Mouse (Mus musculus) E14TG2a.4 (cell line): ENCODE results near the gene Tmem243.
A peak's percentile ranks its signal among the peaks of the same experiment; 100 is the strongest.

ENCODE experiments used
- H3K27me3 ChIP-seq: 2 replicates; pipeline ENCODE4 v1.6.1; 2014; ENCODE audit warnings: low read length, control low read depth; ENCODE audit not compliant: insufficient read depth
- H3K36me3 ChIP-seq: 2 replicates; pipeline ENCODE4 v1.6.1; 2014; ENCODE audit warnings: low read length, control low read depth; ENCODE audit not compliant: insufficient read depth
- H3K4me1 ChIP-seq: replicated peaks from 2 replicates; pipeline ENCODE4 v1.6.1; 2014; ENCODE audit warnings: low read depth, low read length, control low read depth
- H3K4me3 ChIP-seq: replicated peaks from 2 replicates; pipeline ENCODE4 v1.5.1; 2014; ENCODE audit warnings: mild to moderate bottlenecking, low read length
- H3K9me3 ChIP-seq: 2 replicates; pipeline ENCODE4 v1.6.1; 2014; ENCODE audit warnings: low read length, control low read depth
- CTCF ChIP-seq: conservative IDR thresholded peaks from 2 replicates; pipeline ENCODE4 v1.5.1; 2014; ENCODE audit warnings: low read length
- NANOG ChIP-seq: IDR thresholded peaks from 2 replicates; pipeline ENCODE4 v1.6.1; 2014; ENCODE audit warnings: borderline replicate concordance, low read length, mixed read lengths
- POU5F1 ChIP-seq: IDR thresholded peaks from 2 replicates; pipeline ENCODE4 v1.6.1; 2014; ENCODE audit warnings: low read length, borderline replicate concordance

Gene Tmem243

GRCm38 (mm10) chr5:9102696-9103095 lies 2.2 kb downstream of the Tmem243 start:
- Histone ChIP-seq H3K36me3 (no peaks in the 10 kb centered on the region), H3K4me3 (no peak overlapping the region), H3K27me3 (peaks cover 43% of the 10 kb centered on the region), H3K9me3 (peaks cover 15% of the 10 kb centered on the region), H3K4me1 (peaks cover 15% of the 10 kb centered on the region)
- TF ChIP-seq POU5F1 (no peak), CTCF (no peak), NANOG (no peak)

DNA sequence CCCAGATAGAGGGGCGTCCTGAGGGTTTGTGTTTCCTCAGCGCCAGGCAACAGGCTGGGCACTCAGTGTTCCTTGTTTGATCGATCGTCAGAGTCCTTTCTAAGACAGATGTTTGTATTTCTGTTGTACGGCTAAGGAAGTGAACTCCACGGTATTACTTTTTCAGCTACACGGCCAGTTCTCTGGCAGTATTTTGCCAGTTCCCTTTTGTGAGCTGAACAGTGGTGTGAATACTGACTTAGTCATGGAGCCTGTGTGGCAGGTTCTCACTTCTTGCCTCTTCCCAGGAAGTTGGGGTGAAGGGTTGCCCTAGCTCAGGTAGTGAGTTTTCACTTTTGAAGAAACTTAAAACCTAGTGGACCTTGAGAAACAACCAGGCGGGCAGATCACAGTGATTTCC lies 3.5 kb downstream of the Tmem243 start:
- Histone ChIP-seq H3K36me3 (no peaks in the 10 kb centered on the region), H3K4me1 (peaks cover 15% of the 10 kb centered on the region), H3K4me3 (no peak overlapping the region), H3K27me3 (peaks cover 40% of the 10 kb centered on the region), H3K9me3 (0 out of 2 replicates have a peak, but pooled peaks cover 2% of the 10 kb centered on the region)
- TF ChIP-seq NANOG (no peak), POU5F1 (no peak)

- H3K27me3 ChIP-seq: peaks cover 25% of the 10 kb centered on the region
- no peaks in the 10 kb centered on the region for H3K36me3 ChIP-seq
- H3K9me3 ChIP-seq: no peaks in the 10 kb centered on the region
- no peak overlapping the region for H3K4me3 ChIP-seq
- H3K4me1 ChIP-seq: peaks cover 8% of the 10 kb centered on the region
- TF ChIP-seq POU5F1 (no peak), CTCF (no peak), NANOG (no peak)
These were observed 6.3 kb downstream of the Tmem243 start for GRCm38 (mm10) chr5:9106806-9107205.

- H3K4me1 ChIP-seq: peaks cover 5% of the 10 kb centered on the region
- no peaks in the 10 kb centered on the region for H3K36me3 ChIP-seq
- no peak overlapping the region for H3K4me3 ChIP-seq
- TF ChIP-seq POU5F1 (no peak), CTCF (no peak), NANOG (no peak)
- no peaks in the 10 kb centered on the region for H3K9me3 ChIP-seq
- H3K27me3 ChIP-seq: peaks cover 18% of the 10 kb centered on the region
These were observed 7.0 kb downstream of the Tmem243 start for GRCm38 (mm10) chr5:9107296-9108089.

DNA sequence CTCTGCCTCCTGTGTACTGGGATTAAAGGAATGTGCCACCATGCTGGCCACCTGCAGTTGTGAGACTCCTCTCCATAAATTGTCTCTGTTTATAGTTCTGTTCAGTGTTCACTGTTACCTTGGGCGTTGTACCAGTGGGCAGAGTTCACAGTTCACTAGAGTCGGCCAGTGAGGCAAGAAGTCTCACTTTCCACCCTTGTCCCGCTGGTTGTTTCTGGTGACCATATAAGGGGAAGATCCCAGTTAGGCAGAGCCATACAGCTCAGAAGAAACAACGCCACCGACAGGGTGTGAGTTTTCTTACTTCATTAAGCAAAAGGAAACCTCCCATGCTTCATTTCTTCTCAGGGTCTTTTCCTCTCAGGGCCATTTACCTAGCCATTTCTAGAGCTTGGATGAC lies 8.0 kb downstream of the Tmem243 start:
- TF ChIP-seq CTCF (no peak), NANOG (no peak), POU5F1 (no peak)
- H3K4me3 ChIP-seq: no peak overlapping the region
- no peaks in the 10 kb centered on the region for H3K36me3 ChIP-seq
- H3K9me3 ChIP-seq: no peaks in the 10 kb centered on the region
- peaks cover 5% of the 10 kb centered on the region for H3K4me1 ChIP-seq
- peaks cover 11% of the 10 kb centered on the region; the same call in 1 of the 2 replicates for H3K27me3 ChIP-seq

DNA sequence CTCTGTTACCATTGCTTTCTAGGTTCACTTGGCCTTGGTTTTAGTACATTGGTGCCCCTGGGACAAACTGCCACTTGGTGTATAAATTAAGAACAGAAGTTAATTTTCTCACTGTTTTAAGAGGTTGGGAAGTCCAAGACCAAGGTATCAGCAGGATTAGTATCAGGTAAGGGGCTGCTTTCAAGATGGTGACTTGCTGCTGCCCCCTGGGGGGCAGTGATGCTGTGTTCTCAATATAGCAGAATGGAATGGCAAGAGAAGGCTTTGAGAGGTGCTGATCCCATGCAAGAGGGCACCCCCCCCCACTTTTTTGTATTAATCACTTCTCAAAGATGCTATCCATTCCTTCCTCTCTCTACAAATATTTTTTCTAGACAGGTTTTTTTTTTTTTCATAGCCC lies 9.1 kb downstream of the Tmem243 start:
- no peaks in the 10 kb centered on the region for H3K9me3 ChIP-seq
- H3K4me3 ChIP-seq: no peak overlapping the region
- peaks cover 5% of the 10 kb centered on the region for H3K4me1 ChIP-seq
- TF ChIP-seq CTCF: no peak
- TF ChIP-seq POU5F1: no peak
- no peak for TF ChIP-seq NANOG
- peaks cover 2% of the 10 kb centered on the region; the same call in 1 of the 2 replicates for H3K27me3 ChIP-seq
- H3K36me3 ChIP-seq: peaks cover 5% of the 10 kb centered on the region; the same call in 1 of the 2 replicates

DNA sequence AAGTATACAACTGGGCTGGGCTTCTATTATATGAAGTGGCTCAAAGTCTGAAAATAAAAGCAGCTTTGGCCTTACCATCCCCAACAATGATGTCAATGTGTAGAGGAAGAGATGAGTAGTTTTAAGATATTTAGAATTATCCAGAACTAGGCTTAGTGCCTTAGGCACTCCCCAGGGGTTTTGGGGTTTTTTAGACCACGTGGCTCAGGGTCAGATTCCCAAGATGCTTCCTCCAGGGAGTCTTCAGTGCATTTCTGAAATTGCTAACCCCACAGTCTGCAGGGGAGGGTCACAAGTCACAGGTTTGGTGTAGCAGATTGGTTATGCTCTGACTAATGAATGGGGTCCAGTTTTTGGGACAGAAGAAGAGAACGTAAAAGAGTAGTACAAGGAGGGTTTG lies 10.8 kb downstream of the Tmem243 start:
- Histone ChIP-seq H3K4me1 (peaks cover 5% of the 10 kb centered on the region), H3K36me3 (peaks cover 22% of the 10 kb centered on the region), H3K9me3 (no peaks in the 10 kb centered on the region), H3K4me3 (no peak overlapping the region), H3K27me3 (no peaks in the 10 kb centered on the region)
- TF ChIP-seq POU5F1 (no peak), CTCF (no peak), NANOG (no peak)

GRCm38 (mm10) chr5:9111759-9112158 lies 11.3 kb downstream of the Tmem243 start:
- no peak for TF ChIP-seq NANOG
- peak; percentile 86 for TF ChIP-seq CTCF
- Histone ChIP-seq H3K9me3 (no peaks in the 10 kb centered on the region), H3K4me3 (no peak overlapping the region), H3K27me3 (no peaks in the 10 kb centered on the region), H3K4me1 (peaks cover 5% of the 10 kb centered on the region), H3K36me3 (peaks cover 26% of the 10 kb centered on the region)

GRCm38 (mm10) chr5:9114162-9114561 lies 13.7 kb downstream of the Tmem243 start:
- Histone ChIP-seq H3K9me3 (no peaks in the 10 kb centered on the region), H3K27me3 (no peaks in the 10 kb centered on the region), H3K36me3 (peaks cover 47% of the 10 kb centered on the region), H3K4me1 (peaks cover 5% of the 10 kb centered on the region), H3K4me3 (no peak overlapping the region)
- no peak for TF ChIP-seq CTCF
- TF ChIP-seq NANOG: no peak
- no peak for TF ChIP-seq POU5F1
